Mouse (Mus musculus): ENCODE measurements around the gene Myh7.

DNA sequence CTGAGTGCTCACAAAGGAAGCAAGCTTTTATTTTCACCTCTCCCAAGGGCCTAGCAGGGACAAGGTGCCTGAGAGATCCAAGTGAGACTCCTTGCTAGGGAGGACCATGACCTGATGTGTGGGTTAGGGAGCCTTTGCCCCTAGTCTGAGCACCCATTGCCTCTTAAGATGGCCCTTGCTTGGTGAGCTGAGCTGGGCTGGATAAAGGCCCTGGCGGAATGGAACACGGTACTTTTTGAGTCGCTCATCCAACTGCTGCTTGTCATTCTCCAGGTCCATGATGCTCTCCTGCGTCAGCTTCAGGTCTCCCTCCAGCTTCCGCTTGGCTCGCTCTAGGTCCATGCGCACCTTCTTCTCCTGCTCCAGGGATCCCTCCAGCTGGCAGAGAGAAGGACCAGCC, 12.5 kb downstream of the Myh7 start:
- TF ChIP-seq NRF1 (IDR thresholded peaks at IDR 0.05; ENCODE audit: low read depth, low read length) (no peak), POLR2A (IDR thresholded peaks at IDR 0.05; ENCODE audit: low read depth, low read length) (no peak), EP300 (IDR thresholded peaks at IDR 0.05; ENCODE audit: low read length) (no peak), MAFK (IDR thresholded peaks at IDR 0.05; ENCODE audit: insufficient replicate concordance, low read length) (no peak), TBP (conservative IDR thresholded peaks at IDR 0.05; ENCODE audit: low read depth, low read length) (no peak), JUN (IDR thresholded peaks at IDR 0.05; ENCODE audit: insufficient read depth, low read depth, low read length) (no peak), CTCF (conservative IDR thresholded peaks at IDR 0.05 in 1 of 2, IDR thresholded peaks at IDR 0.05 in 1 of 2; ENCODE audit: low read depth in 2 of 2, low read length in 2 of 2) (no peak), NELFE (IDR thresholded peaks at IDR 0.05; ENCODE audit: low read depth, low read length) (no peak), HCFC1 (IDR thresholded peaks at IDR 0.05; ENCODE audit: low read depth, low read length) (no peak), E2F4 (IDR thresholded peaks at IDR 0.05; ENCODE audit: insufficient replicate concordance, low read depth, low read length) (no peak), BHLHE40 (IDR thresholded peaks at IDR 0.05; ENCODE audit: low read depth, low read length) (no peak), MEF2A (IDR thresholded peaks at IDR 0.05; ENCODE audit: borderline replicate concordance, low read depth, low read length) (no peak), KAT2A (IDR thresholded peaks at IDR 0.05; ENCODE audit: insufficient replicate concordance, low read length) (no peak), UBTF (IDR thresholded peaks at IDR 0.05; ENCODE audit: low read depth, low read length) (no peak)

Data from CH12.LX (cell line).